Mouse (Mus musculus) CH12.LX (cell line): ENCODE measurements at regions not wholly inside any gene's neighbourhood (a gene's known extent, or its start where the extent isn't known, plus 50 kb on each side); places are given as distances from the start of the nearest gene placed in this dataset.

Source experiments
- CTCF ChIP-seq, 2 experiments: IDR thresholded peaks in 1 of 2; conservative IDR thresholded peaks in 1 of 2; 2 replicates each; pipeline ENCODE4 v1.5.1; 2011 to 2012; ENCODE audit warnings: low read depth in 2 of 2, low read length in 2 of 2, improper control_type of control experiment in 1 of 2, inconsistent platforms in 1 of 2, mild to moderate bottlenecking in 1 of 2, moderate library complexity in 1 of 2
- E2F4 ChIP-seq: IDR thresholded peaks from 2 replicates; pipeline ENCODE4 v1.6.1; 2011; ENCODE audit warnings: low read depth, low read length, improper control_type of control experiment; ENCODE audit not compliant: insufficient replicate concordance
- EP300 ChIP-seq: IDR thresholded peaks from 2 replicates; pipeline ENCODE4 v1.6.1; 2011; ENCODE audit warnings: low read length, improper control_type of control experiment
- IRF4 ChIP-seq: IDR thresholded peaks from 2 replicates; pipeline ENCODE4 v1.6.1; 2014; ENCODE audit warnings: low read depth, mild to moderate bottlenecking, inconsistent platforms, low read length, improper control_type of control experiment
- JUND ChIP-seq: conservative IDR thresholded peaks from 2 replicates; pipeline ENCODE4 v1.6.1; 2011; ENCODE audit warnings: low read depth, low read length, improper control_type of control experiment
- POLR2A ChIP-seq: IDR thresholded peaks from 2 replicates; pipeline ENCODE4 v1.6.1; 2011; ENCODE audit warnings: low read depth, mild to moderate bottlenecking, improper control_type of control experiment, low read length
- RAD21 ChIP-seq: IDR thresholded peaks from 2 replicates; pipeline ENCODE4 v1.6.1; 2011; ENCODE audit warnings: low read depth, mild to moderate bottlenecking, low read length, improper control_type of control experiment, moderate library complexity
- SIN3A ChIP-seq: IDR thresholded peaks from 2 replicates; pipeline ENCODE4 v1.6.1; 2012; ENCODE audit warnings: low read length, improper control_type of control experiment, inconsistent platforms
- ZC3H11A ChIP-seq: IDR thresholded peaks from 2 replicates; pipeline ENCODE4 v1.6.1; 2012; ENCODE audit warnings: low read depth, mild to moderate bottlenecking, inconsistent platforms, low read length, improper control_type of control experiment

DNA sequence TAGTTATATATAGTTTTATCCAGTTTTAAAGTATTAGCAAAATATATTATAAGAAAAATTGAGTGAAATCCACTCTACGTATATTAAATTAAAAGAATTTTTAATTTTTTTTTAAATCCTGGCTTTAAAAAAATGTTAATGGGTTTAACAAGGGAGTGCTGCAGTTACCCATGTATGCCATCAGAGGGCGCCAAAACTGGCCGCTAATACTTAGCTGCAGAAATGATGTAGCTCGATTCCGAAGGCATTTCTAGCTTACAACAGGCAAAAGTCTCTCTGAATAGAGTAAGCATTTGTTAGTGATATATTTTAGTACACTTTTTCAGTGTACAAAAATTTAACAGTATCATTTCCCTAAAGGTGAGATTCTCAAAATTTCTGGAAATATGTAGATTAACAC lies 73.1 kb downstream of the Olfr444 start:
- TF ChIP-seq ZC3H11A: no peak
- no peak for TF ChIP-seq SIN3A
- no peak for TF ChIP-seq POLR2A
- TF ChIP-seq CTCF (conservative IDR thresholded peaks at IDR 0.05 in 1 of 2, IDR thresholded peaks at IDR 0.05 in 1 of 2; ENCODE audit: low read depth in 2 of 2, low read length in 2 of 2): peak; percentile 46 to 57
- no peak for TF ChIP-seq E2F4
- TF ChIP-seq JUND: no peak
- TF ChIP-seq RAD21: peak; percentile 5
- TF ChIP-seq EP300: no peak
- no peak for TF ChIP-seq IRF4
